Mouse (Mus musculus) thymus, postnatal 4 days (tissue): ENCODE measurements around the gene Rbpj.

Source experiments
- DNase-seq: peaks from one replicate; pipeline ENCODE4 v3.0.0; 2021

Rbpj gene

DNA sequence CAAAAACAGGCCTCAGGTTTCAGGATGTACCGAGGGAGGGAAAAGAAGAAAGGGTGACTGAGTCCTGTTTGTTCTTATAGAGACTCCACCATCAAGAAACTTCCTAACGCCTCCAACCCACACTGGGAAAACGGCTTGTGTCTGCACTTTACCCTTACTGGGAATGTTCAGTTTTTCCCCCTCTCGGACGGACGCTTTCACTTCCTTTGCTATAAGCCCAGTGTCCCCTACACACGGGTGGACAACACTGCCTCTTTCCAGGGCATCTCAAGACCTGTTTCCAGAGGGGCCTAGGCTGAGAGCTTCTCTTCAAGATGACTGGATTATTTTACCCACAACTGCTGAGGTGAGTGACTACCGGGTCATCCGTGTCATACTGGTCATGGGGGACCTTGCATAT is at the start of gene Rbpj:
Gene Rbpj, plus strand, starts transcription at position 270 of the 400 bp plus-strand sequence.
- no peak for DNase-seq

DNA sequence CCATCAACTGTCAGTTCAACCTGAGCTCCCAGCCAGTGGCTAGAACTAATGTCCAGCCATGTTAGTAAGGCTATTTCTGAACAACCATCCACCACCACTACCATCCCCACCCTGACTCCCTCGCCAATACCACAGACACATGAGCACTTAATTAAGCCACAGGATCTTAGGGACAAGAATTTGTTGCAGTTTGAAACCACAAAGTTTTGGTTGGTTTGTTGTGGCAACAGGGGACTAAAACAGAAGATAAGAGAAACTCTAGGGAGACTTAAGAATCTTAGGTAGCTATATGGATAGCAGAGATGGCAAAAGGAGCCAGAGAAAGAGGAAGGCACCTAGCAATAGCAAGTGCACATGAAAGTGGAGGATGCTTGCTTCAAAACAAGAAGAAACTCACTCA is 45.2 kb upstream of the Rbpj start:
- no peak for DNase-seq

DNA sequence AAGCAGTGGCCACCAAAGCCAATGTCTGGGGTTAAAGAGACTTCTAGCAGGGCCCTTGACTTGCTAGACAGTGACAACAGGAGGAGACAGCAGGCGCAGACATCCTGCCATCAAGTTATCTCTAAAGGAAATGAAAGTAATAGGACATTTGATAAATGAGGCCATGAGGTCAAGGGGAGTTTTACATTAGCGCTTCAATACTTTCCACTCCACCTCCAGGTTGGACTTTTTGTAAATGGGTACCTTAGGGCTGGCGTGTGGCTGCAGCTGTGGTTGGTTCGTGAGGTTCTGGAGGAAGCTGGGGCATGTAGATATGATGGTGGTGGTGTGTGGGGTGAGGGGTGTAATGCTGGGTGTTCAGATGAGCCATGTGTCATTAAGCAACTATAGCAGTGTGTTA is 44.7 kb upstream of the Rbpj start:
- no peak for DNase-seq

DNA sequence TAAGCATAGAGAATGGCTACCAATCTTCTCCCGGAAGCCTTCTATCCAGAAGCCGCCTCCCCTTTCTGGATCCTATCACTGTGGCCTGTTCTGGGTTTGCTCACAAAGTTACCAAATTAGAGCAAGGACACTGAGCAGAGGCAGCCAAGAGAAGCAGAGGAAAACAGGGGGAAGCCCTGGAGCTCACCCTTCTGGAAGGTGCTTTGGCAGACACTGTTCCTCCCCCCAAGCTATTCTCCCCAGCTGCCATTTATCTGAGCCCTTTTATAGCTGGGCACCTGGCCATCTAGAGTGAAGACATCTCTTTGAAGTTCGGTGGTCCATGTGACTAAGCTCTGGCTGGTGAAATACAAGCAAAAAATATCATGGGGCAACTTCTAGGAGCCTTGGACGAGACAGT is 38.5 kb upstream of the Rbpj start:
- no peak for DNase-seq

DNA sequence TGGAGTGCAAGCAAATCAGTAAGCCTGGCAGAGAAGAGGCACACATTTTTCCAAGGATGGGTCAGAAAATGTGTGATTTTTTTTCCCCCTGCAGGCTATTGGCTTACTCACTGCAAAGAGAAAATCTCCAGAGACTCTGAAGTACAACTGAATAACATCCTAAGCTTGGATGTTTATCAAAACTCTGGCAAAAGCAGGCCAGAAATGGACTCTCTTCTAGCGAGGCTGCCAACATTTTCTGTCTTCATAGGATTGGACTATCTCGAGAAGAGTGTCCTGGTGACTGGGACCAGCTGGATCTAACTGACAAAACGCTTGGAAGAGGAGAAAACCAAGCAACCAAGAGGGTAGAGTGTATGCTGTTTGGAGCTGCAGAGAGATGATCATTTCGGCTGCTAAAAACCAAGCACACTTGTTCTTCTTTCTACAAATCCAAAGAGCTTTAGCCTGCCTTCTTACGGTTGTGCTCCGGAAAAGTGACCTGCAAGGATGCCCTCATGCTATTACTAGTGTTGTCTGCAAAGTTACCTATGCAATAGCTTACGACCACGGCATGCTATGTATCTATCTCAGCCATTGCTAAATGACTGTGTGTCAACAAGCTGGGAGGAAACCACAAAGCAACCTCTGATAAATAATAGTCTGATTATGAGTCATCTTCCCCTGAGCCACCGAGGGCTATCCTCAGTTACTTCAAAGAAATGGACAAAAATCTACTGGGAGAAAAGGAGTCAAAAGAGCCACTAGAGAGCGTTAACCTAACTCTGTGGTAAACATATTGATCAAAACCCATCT is 36.1 kb upstream of the Rbpj start:
- no peak for DNase-seq

DNA sequence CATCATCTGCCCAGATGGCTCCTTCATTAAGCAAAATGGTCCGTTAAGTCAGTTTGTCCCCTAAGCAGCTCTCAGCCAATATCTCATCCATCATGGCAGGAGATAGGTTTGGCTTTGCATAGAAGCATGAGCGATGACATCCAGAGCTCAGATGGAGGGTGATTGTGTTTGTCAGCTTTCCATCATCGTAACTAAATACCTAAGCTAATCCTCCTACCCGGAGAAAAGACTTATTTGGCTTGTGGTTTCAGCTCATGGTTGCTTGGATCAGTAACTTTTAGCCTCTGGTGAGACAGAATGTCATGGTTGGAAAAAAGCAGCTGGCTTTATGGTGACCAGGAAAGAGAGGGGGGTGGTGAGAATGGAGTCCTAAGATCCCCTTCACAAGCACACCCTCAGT is 33.5 kb upstream of the Rbpj start:
- DNase-seq = no peak

DNA sequence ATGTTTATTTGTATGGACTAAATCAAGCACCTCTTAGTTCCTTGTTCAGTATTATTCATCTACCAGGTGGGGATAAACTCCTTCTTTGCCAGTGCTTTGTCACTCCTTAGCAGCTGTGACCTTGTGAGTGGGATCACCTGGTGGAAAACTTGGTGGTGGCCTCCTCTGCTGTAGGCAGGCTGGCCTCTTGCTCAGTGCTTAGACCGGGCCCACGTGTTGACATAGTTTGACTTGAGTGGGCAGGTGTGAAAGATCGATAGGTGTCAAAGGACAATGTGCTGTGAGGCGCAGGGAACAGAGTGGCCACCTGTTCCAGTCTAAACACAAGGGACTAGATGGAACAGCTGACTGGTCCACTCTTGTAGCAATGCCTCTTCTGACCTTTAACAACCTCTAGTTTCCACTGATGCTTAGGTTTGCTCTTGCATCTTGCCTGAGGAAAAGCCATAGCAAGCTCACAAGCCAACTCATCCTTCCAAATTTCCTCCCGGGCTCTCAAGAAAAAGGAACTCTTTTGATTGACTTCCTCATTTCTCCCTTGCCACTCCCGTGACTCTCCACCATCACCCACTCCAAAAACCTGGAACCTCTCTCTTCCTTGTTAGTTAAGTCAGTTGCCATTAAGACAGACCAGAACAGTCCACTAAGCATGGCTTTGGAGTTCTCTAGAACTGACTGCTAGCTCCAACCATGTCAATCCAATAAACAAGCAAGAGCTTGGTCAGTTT is 28.9 kb upstream of the Rbpj start:
- no peak for DNase-seq

DNA sequence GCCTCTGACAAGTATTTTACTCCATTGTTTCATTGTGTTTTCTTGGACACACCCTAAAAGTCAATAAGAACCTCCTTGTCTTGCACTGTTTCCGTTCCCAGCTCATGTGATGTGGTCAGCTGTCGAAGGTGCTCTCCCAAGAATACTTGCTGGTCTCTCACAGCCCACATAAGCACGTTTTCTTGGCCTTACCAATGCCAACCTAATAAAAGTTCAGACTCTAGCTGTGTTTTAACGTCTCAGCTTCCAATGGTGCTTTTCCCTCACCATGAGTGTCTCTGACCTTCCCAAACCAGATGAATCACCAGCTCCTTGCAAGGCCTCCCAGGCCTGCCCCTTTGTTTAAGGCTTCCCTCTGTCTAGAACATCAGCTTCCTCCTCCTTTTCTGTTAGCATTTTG is 28.2 kb upstream of the Rbpj start:
- DNase-seq = no peak

DNA sequence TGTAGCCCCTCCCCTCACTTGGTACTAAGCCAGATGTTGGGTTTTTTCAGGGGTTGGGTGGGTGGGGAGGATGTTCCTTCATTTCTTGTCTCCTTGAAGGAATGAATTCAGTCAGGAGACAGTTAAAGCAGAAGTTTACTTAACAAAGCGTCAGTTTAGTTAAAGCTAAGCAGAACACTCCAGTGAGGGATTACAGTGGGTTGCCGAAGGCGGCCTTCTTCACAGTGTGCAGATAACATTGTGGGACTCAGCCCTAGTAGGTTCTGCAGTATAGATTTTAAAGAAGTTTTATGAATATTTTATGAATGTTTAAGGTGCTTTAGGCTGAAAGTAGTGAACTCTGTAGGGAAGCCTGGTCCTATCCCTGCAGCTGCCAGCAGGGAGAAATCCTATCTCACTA is 27.7 kb upstream of the Rbpj start:
- DNase-seq = no peak

DNA sequence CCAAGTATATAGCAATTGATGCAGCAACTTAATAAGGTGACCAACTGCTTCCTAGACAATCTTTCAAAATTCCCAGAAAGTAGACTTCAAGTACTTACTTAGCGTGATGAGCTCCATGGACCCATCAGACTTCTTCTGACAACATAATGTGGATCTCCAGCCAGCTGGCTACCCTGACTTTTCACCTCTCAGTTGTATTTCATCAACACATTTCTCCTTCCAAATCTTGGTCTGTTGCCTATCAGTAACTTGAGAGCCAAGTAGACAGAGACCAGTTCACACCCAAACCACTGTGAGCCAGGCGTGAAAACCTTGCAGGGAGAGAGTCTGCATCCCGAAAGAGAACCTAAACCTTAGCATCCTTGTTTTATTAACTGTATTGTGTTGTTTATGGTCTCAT is 26.3 kb upstream of the Rbpj start:
- DNase-seq = no peak

DNA sequence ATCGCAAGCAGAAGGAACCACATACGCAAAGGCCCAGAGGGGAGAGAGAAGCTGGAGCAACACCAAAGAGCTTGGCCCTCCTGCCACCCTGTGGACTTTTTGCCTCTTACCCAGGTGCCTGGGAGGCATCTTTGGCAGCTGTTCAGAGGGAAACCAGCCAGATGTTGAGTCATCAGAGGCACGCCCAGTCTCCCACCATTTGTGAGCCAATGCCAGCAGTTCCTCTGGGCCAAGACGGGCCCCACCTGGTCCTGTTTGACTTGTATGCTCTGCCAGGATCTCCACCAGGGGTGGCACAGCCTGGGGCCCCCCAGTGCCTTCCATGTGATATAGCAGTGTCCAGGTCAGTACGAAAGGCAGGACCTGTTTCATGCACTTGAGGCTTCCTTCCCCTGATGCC is 21.9 kb upstream of the Rbpj start:
- DNase-seq = no peak

DNA sequence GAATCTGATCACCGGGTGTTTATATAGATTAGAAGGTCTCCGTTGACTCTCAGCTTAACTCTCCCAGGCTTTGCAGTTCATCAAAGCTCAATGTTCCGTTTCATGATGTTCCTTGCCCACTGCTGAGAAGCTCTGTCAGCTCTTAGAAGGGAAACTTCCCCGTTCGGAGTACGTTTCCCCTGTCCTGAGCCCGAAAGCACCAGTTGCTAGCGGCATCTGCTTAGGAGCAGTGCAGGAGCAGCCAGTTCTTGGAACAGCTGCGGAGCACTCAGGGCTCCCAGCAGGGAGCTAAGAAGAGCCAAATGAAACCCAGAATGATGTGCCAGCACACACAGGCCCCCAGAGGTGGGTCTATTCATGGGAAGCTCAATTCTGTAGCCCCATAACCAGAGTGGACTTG is 15.0 kb upstream of the Rbpj start:
- DNase-seq = no peak

DNA sequence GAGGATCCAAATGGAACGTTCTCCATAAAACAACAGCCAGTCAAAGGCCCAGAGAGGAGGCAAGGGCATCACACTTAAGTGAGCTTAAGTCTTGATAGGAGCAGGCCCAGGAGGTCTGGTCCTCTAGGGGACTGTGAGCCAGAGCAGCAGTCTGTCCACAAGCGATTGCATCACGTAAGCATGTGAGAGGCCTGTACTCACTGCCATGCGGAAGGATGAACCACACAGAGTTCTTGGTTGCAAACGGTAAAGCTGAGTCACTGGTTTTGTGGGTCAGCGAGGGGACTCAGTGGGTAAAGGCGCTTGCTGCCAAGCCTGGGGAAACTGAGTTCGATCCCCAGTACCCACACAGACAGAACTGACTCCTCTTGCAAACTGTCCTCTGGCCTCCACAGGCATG is 14.1 kb upstream of the Rbpj start:
- DNase-seq = no peak

DNA sequence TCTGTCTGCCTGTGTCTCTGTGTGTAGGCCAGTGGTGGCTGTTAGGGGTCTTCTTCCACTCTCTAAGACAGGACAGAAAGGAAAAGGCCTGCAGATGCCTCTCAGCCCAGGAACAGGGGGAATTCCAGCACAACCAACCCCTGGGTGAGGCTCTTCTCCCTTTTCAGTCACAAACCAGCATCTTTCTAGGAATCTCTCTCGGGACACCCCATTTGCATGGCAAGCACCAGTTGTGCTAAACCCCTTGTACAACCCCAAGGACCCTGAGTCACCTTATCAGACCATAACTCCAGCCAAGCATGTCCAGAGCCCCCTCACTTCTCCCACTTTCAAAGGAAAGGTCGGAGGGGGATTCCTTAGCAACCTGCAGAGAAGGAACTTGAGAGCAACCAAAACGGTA is 13.0 kb upstream of the Rbpj start:
- DNase-seq = no peak

DNA sequence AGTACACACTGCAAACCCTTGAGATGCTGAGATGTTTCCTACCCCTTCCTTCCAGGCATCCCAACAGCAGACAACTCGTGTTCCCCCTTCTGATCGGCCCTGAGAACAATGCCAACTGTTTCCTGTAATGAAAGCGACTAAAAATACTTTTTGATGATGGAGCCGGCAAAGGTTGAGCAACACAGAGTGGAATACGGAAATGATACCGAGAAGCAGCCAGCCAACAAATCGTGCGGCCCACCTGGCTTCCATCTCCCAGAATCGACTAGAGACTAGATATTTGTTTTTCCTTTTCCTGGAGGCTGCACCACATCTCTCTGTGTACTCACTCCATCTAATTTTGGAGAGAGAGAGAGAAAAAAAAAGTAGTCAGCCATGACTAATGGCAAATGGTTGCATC is 11.2 kb upstream of the Rbpj start:
- no peak for DNase-seq

DNA sequence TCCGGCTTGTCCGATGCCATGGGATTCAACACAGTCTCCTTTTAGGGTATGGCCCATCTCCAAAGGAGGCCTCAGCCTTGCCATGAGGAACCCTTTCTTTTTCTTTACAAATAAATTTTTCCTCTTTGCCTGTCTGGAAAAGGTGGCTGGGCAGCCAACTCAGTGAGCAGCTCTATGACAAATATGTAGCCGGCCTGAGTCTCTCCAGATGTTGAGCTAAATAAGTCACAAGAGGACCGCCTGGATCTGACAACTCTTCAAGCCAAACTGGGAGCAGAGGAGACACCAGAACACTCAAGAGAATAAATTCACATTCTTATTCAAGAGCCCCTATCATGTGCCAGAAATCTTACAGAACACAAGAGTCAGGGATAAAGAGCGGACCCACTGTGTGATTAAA is 10.5 kb upstream of the Rbpj start:
- no peak for DNase-seq

DNA sequence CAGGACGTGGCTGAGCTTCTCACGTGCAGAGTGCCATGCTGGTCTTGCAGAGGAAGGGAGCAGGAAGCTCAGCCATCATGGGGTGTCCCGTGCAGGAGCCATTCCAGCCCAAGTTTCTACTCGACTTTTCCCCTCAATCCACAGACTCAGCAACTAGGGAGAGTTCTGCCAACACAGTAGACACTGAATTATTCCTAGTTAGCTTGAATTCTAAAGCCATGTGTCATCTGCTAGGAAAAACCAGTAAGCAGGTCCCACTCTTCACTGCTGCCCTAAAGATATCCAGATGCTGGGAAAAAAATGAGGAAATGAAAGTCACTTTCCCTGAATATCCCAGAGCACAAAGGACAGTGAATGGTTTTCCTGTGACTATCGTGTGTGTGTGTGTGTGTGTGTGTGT is 5.8 kb upstream of the Rbpj start:
- no peak for DNase-seq

DNA sequence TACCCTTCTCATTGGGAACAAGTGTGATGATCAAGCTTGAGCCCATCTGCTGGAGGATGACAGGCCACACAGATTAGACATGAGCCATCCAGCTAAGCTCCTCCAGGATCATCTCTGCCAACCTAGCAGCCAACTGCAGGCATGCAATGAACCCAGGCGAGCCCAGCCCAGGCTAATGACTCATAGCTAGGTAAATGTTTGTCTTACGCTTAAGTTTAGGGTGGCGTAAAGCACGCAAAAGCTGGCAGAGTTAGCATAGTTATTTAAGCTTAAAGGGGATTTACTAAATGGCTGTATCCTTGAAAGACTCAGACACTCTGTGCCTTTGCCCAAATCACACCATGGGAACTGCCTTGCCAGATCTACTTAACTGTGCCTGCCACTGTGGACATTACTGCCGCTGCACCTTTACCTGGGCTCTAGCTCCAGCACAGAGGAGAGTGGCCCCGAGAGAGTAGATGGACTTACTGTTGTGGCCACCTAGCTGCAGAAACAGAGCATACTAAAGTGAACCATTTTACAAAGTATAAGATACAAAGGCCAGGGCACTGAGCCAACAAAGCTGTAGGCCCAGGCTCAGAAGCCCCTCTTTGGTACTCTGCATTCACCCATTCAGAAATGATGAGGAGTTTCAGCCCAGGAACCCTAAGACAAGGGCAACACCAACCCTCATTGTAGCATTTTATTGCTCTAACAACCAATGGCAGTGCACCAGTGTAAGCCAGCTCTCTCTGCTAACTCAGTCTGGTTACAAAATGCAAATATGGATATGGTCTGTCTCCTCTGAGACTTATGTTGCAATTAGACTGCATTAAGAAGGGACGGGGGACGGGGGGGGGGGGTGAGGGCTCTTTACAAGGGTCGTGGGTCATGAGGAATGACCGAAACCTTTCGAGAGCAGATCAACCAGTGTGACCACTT is 2.6 kb upstream of the Rbpj start:
- DNase-seq = no peak

DNA sequence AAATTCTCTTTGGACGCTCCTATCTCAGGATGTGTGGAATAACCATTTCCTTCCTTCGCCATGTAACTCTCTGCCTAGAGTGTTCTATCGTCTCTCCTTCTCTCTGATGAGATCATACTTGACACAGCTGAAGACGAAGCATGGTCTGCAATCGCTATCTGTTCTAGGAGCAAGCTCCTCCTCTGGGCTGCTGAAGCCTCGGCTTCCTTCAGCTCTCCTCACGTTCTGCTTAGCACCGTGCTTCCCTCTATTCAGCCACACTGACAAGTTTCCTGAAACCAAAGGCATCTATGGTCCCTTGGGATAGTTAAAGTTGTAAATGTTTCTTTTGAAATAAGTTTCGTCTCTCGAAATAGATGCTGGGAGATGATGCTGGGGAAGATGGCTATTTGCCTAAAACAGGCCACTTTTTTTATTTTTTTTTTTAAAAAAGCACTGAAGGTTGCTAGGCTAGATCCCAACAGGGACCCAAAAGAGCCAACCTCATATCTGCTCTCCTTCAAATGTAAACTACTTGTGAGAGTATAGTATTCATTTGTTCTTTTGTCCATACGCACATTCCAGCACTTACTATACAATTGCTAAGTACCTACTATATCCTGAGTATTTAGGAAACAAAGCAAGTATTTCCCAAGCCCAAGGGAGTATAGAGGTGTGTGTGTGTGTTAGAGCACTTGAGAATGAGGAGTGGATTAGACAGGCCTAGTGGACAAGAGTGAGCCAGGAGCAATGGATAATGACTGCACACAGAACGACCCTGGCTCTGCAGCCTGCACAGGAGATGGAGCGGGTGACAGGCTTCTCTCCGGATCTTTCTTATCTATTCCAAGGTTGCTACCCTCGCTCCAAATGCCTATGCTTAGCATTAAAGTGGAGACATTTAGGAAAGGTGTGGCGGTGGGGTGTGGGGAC is 726 bp downstream of the Rbpj start:
- DNase-seq = no peak

DNA sequence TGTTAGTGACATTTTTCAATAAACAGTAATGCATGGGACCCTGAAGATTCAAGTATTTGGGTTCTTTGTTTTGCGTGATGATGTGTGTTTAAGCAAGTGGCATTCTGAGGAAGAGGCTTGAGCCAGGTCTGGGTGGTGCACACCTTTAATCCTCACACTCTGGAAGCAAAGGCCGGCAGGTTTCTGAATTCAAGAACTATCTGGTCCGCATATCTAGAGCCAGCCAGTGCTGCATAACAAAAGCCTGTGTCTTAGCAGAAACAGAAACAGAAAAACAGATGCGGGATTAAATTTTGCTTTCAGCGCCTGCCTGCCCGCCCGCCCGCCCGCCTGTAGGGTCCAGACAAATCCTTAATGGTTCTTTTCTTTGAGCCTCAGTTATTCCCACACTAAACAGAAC is 1.6 kb downstream of the Rbpj start:
- DNase-seq = no peak

DNA sequence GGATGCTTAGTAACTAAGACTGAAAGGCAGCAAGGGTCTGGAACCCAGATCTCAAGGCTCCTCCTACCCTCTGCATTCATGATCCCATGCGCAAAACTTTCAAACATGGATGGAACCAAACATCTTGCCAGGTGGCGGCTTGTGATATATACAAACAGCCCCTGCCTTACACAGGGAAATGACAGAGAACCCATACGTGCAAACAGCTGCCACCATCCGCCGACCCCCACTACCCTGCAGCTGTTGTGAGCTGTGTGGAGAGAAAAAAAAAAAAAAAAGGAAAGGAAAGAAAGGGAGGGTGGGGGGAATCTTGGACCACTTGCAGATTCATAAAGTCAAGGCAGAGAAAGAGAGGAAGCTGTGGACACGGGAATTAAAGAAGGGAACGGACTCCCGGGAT is 2.4 kb downstream of the Rbpj start:
- no peak for DNase-seq

DNA sequence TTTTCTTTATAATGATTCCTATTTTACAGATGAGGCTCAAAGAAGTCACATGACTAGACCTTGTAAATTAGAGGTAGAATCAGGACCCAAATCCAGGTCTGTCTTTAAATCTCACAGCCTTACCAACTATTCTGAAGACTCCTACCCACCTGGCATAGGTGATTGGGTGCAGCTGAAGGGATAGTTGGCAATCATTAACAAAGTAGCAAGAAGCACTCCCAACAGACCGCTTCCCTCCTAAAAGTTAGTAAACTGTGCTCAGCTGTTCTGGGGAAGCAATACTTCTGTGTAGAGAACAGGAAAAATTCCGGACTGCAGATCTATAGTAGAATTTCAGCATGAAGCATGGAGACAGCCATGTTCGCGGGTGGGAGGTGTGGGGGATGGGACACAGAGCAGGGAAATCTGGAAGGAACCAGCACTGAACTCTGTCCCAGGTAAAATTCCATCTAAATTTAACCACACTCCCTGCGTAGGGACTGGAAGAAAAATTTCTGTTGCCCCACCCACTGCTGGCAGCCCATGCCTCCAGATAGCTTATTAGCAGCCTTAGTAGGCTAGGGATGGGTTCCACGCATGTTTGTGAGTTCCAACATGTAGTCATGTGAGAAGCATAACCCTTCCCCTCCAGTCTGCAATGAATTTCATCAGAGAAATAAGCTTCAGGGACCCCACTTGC is 3.3 kb downstream of the Rbpj start:
- no peak for DNase-seq
